Mouse (Mus musculus) hindlimb bud, embryonic 11.5 days (tissue): ENCODE data around the gene Trpc4ap.
A peak's percentile ranks its signal among the peaks of the same experiment; 100 is the strongest.

Experiments used
- DNase-seq: peaks from one replicate; pipeline ENCODE4 v3.0.0-alpha.2; 2012; ENCODE audit warnings: low read depth, low spot score; ENCODE audit errors: extremely low spot score

The Trpc4ap gene

GRCm38 (mm10) chr2:155641540-155642472 lies 50.4 kb downstream of the Trpc4ap start:
- DNase-seq = no peak

GRCm38 (mm10) chr2:155640656-155641055 lies 51.5 kb downstream of the Trpc4ap start:
- DNase-seq = no peak

- DNase-seq = no peak
These were observed 54.8 kb downstream of the Trpc4ap start for GRCm38 (mm10) chr2:155637411-155637810.

GRCm38 (mm10) chr2:155636881-155637280 lies 55.3 kb downstream of the Trpc4ap start:
- no peak for DNase-seq

- no peak for DNase-seq
These were observed 56.2 kb downstream of the Trpc4ap start for GRCm38 (mm10) chr2:155635961-155636360.

- no peak for DNase-seq
These were observed 57.6 kb downstream of the Trpc4ap start for GRCm38 (mm10) chr2:155634562-155634961.

GRCm38 (mm10) chr2:155633731-155634130 lies 58.5 kb downstream of the Trpc4ap start:
- no peak for DNase-seq

GRCm38 (mm10) chr2:155633121-155633520 lies 59.1 kb downstream of the Trpc4ap start:
- DNase-seq = no peak

GRCm38 (mm10) chr2:155632138-155632936 lies 59.8 kb downstream of the Trpc4ap start:
- DNase-seq = no peak

GRCm38 (mm10) chr2:155630590-155631416 lies 61.4 kb downstream of the Trpc4ap start:
- DNase-seq = no peak

- no peak for DNase-seq
These were observed 62.0 kb downstream of the Trpc4ap start for GRCm38 (mm10) chr2:155630153-155630552.

- DNase-seq = no peak
These were observed 62.9 kb downstream of the Trpc4ap start for GRCm38 (mm10) chr2:155629231-155629661.

GRCm38 (mm10) chr2:155628519-155628918 lies 63.7 kb downstream of the Trpc4ap start:
- DNase-seq = no peak

- no peak for DNase-seq
These were observed 64.1 kb downstream of the Trpc4ap start for GRCm38 (mm10) chr2:155628112-155628511.

GRCm38 (mm10) chr2:155627030-155627738 lies 65.0 kb downstream of the Trpc4ap start:
- peak; percentile 70 for DNase-seq

- no peak for DNase-seq
These were observed 65.9 kb downstream of the Trpc4ap start for GRCm38 (mm10) chr2:155626277-155626676.

GRCm38 (mm10) chr2:155624730-155625129 lies 67.5 kb downstream of the Trpc4ap start:
- peak; percentile 20 for DNase-seq

- DNase-seq = no peak
These were observed 68.2 kb downstream of the Trpc4ap start for GRCm38 (mm10) chr2:155623996-155624395.

GRCm38 (mm10) chr2:155622606-155623005 lies 69.6 kb downstream of the Trpc4ap start:
- no peak for DNase-seq

GRCm38 (mm10) chr2:155619817-155620216 lies 72.4 kb downstream of the Trpc4ap start:
- DNase-seq = peak; percentile 5
